Mouse (Mus musculus): Measurements from ENCODE around the gene Ezr. TPM values are rescaled to one million over a fixed set of nuclear protein-coding genes. Genes with fewer than 3 reads are reported as not detected.

Ezr gene
- polyA plus RNA-seq, 1 experiment from 2014 or later = 55.6 TPM

DNA sequence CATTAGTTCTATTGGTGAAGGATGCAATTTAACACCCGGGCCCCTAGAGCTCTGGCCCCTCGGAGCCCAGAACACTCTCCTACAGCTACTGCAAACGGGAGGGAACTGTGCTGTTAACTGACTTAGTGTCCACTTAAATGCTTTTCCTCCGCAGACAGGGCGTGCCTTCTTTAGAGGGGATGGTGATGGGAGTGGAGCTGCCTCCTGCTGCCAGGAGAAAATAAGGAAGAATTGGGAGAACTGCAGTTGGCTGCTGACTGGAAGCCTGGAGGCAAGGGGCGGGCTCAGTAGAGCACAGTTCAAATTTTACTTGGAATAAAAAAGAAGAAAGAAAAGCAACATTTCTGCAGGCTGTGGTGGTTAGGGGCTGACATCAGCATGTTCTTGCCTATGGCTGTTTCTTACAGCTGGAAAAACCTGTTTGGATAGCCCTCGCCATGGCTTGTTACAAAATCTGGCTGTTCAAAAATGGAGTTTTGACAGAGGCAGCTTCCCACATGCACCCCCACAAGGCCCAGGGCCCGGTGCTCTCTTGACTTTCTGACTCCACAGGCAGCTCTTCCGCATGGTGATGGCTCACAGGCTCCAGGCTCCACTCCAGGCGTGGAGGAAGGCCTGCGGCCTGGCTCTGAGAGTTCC is 31.2 kb downstream of the Ezr start:
- Histone ChIP-seq H3K9me3 (replicated peaks) (no peaks in the 10 kb centered on the region), H3K4me1 (replicated peaks) (no peaks in the 10 kb centered on the region), H3K36me3 (peaks cover 95% of the 10 kb centered on the region), H3K4me3 (replicated peaks) (no peak overlapping the region), H3K27ac (no peak overlapping the region), H3K27me3 (no peaks in the 10 kb centered on the region), H3K4me2 (no peak overlapping the region), H3K9ac (no peak overlapping the region)
- DNase-seq = no peak
- WGBS (ENCODE audit: insufficient replicate concordance) = 80% methylated on average over 11 of the region's 11 CpGs
- no peak for ATAC-seq (ENCODE audit: low read depth)

DNA sequence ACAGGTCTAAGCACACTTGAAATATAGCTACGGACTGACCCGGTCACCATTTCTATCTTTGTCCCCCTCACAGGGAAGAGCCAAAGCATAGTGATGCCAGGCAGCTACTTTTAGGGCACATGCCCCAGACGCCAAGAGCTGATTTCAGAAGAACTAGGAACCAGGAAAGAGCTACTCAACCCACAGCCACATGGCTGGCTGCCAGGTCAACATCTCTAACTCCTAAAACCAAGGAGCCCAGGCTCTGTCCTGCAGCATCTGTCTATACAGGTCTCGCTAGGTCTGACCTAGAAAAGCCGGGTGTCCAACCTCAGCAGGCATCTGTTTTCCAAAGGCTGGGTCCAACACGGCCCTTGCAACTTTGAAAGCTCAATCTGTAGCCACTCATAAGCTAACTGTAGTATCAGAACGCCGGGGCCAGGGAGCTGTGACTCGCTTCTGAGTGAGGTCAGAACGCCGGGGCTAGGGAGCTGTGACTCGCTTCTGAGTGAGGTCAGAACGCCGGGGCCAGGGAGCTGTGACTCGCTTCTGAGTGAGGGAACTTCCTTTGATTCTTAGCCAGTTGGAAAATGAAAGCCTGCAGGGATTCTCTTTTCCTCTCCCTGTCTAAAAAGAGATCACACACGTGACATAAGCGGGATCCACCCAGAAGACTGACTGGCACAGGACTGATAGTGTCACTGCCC is 33.7 kb downstream of the Ezr start:
- 77% methylated on average over 17 of the region's 17 CpGs for WGBS (ENCODE audit: insufficient replicate concordance)
- Histone ChIP-seq H3K27ac (no peak overlapping the region), H3K4me3 (replicated peaks) (no peak overlapping the region), H3K4me1 (replicated peaks) (peaks cover 9% of the 10 kb centered on the region), H3K27me3 (no peaks in the 10 kb centered on the region), H3K9ac (no peak overlapping the region), H3K36me3 (peaks cover 96% of the 10 kb centered on the region), H3K9me3 (replicated peaks) (no peaks in the 10 kb centered on the region), H3K4me2 (no peak overlapping the region)
- DNase-seq = no peak
- ATAC-seq (ENCODE audit: low read depth) = no peak

- DNase-seq (no peak), ATAC-seq (ENCODE audit: low read depth) (no peak)
- no peak overlapping the region for H3K4me3 ChIP-seq (replicated peaks)
- no peak overlapping the region for H3K9ac ChIP-seq
- WGBS (ENCODE audit: insufficient replicate concordance) = 82% methylated on average over 7 of the region's 7 CpGs
- no peaks in the 10 kb centered on the region for H3K27me3 ChIP-seq
- peaks cover 24% of the 10 kb centered on the region for H3K4me1 ChIP-seq (replicated peaks)
- no peaks in the 10 kb centered on the region for H3K9me3 ChIP-seq (replicated peaks)
- H3K36me3 ChIP-seq = peaks cover 96% of the 10 kb centered on the region
- H3K4me2 ChIP-seq = no peak overlapping the region
- no peak overlapping the region for H3K27ac ChIP-seq
These were observed 35.1 kb downstream of the Ezr start for GRCm38 (mm10) chr17:6747478-6747877.

GRCm38 (mm10) chr17:6746452-6747231 is 35.9 kb downstream of the Ezr start:
- Histone ChIP-seq H3K9me3 (replicated peaks) (no peaks in the 10 kb centered on the region), H3K4me3 (replicated peaks) (no peak overlapping the region), H3K4me1 (replicated peaks) (peaks cover 29% of the 10 kb centered on the region), H3K36me3 (peaks cover 96% of the 10 kb centered on the region), H3K4me2 (no peak overlapping the region), H3K9ac (no peak overlapping the region), H3K27me3 (no peaks in the 10 kb centered on the region), H3K27ac (no peak overlapping the region)
- WGBS (ENCODE audit: insufficient replicate concordance) = 66% methylated on average over 9 of the region's 9 CpGs
- DNase-seq (no peak), ATAC-seq (ENCODE audit: low read depth) (no peak)

GRCm38 (mm10) chr17:6745975-6746374 is 36.6 kb downstream of the Ezr start:
- no peaks in the 10 kb centered on the region for H3K9me3 ChIP-seq (replicated peaks)
- H3K27ac ChIP-seq = no peak overlapping the region
- H3K36me3 ChIP-seq = peaks cover 96% of the 10 kb centered on the region
- WGBS (ENCODE audit: insufficient replicate concordance) = 79% methylated on average over 9 of the region's 9 CpGs
- H3K4me2 ChIP-seq = no peak overlapping the region
- peaks cover 30% of the 10 kb centered on the region for H3K4me1 ChIP-seq (replicated peaks)
- DNase-seq = no peak
- no peak for ATAC-seq (ENCODE audit: low read depth)
- H3K4me3 ChIP-seq (replicated peaks) = no peak overlapping the region
- H3K27me3 ChIP-seq = no peaks in the 10 kb centered on the region
- no peak overlapping the region for H3K9ac ChIP-seq

- Histone ChIP-seq H3K27me3 (no peaks in the 10 kb centered on the region), H3K4me3 (replicated peaks) (no peak overlapping the region), H3K9me3 (replicated peaks) (no peaks in the 10 kb centered on the region), H3K4me1 (replicated peaks) (peaks cover 30% of the 10 kb centered on the region), H3K4me2 (no peak overlapping the region), H3K36me3 (peaks cover 97% of the 10 kb centered on the region), H3K9ac (no peak overlapping the region), H3K27ac (no peak overlapping the region)
- WGBS (ENCODE audit: insufficient replicate concordance) = 73% methylated on average over 5 of the region's 5 CpGs
- ATAC-seq (ENCODE audit: low read depth) (no peak), DNase-seq (no peak)
These were observed 37.1 kb downstream of the Ezr start for GRCm38 (mm10) chr17:6745503-6745902.

DNA sequence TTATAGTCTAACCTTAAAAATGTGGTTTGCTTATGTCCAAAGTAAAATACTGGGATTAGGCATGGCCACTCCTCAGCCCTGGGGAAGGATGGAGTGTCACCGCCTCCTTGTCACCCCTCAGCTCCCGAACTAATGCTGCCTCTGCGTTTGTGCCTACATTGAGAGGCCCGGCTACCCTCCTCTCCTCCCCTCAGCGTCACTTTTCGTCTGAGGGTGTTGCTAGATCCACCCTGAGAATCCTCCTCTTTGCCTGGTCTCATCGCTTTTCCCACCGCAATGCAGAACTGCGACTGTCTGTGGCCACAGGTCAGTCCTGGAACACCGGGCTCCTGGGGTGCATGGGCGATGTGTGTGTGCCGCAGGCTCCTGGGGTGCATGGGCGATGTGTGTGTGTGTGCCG is 37.7 kb downstream of the Ezr start:
- no peaks in the 10 kb centered on the region for H3K9me3 ChIP-seq (replicated peaks)
- H3K27me3 ChIP-seq = no peaks in the 10 kb centered on the region
- peaks cover 99% of the 10 kb centered on the region for H3K36me3 ChIP-seq
- H3K4me3 ChIP-seq (replicated peaks) = no peak overlapping the region
- H3K4me2 ChIP-seq = no peak overlapping the region
- no peak overlapping the region for H3K9ac ChIP-seq
- ATAC-seq (ENCODE audit: low read depth) = no peak
- WGBS (ENCODE audit: insufficient replicate concordance) = 86% methylated on average over 14 of the region's 14 CpGs
- H3K27ac ChIP-seq = no peak overlapping the region
- H3K4me1 ChIP-seq (replicated peaks) = peaks cover 30% of the 10 kb centered on the region
- DNase-seq = no peak

DNA sequence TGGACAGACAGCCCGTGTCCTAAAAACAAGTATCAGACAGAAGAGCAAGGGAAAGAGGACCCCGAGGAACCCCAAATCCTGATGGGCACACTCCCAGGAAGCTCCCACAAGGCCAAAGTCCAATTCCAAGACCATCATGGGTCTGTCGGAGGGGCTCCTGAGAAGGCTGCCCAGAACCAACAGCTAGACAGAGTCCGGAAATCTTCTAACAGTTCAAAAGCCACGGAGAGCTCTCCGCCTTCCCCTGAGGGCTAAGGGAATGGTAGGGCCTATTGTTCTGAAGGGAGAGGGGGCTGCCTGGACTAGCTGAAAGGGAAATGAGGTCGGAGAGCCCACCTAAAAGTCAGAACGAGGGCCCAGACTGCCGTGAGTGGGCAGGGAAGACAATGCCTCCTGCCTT is 38.2 kb downstream of the Ezr start:
- DNase-seq = no peak
- H3K4me1 ChIP-seq (replicated peaks) = peaks cover 30% of the 10 kb centered on the region
- 54% methylated on average over 9 of the region's 9 CpGs for WGBS (ENCODE audit: insufficient replicate concordance)

GRCm38 (mm10) chr17:6743787-6744239 is 38.8 kb downstream of the Ezr start:
- no peak overlapping the region for H3K27ac ChIP-seq
- no peak overlapping the region for H3K9ac ChIP-seq
- ATAC-seq (ENCODE audit: low read depth) (no peak), DNase-seq (no peak)
- H3K4me3 ChIP-seq (replicated peaks) = no peak overlapping the region
- no peaks in the 10 kb centered on the region for H3K27me3 ChIP-seq
- peaks cover 30% of the 10 kb centered on the region for H3K4me1 ChIP-seq (replicated peaks)
- 33% methylated on average over 11 of the region's 11 CpGs for WGBS (ENCODE audit: insufficient replicate concordance)
- no peak overlapping the region for H3K4me2 ChIP-seq
- no peaks in the 10 kb centered on the region for H3K9me3 ChIP-seq (replicated peaks)
- peaks cover 100% of the 10 kb centered on the region for H3K36me3 ChIP-seq

More for the DNA sequence above, 38.2 kb downstream of the Ezr start:
- H3K4me2 ChIP-seq = no peak overlapping the region
- H3K36me3 ChIP-seq = peaks cover 100% of the 10 kb centered on the region
- H3K9me3 ChIP-seq (replicated peaks) = no peaks in the 10 kb centered on the region
- ATAC-seq (ENCODE audit: low read depth) = no peak
- no peak overlapping the region for H3K27ac ChIP-seq
- no peaks in the 10 kb centered on the region for H3K27me3 ChIP-seq
- no peak overlapping the region for H3K4me3 ChIP-seq (replicated peaks)
- H3K9ac ChIP-seq = no peak overlapping the region

DNA sequence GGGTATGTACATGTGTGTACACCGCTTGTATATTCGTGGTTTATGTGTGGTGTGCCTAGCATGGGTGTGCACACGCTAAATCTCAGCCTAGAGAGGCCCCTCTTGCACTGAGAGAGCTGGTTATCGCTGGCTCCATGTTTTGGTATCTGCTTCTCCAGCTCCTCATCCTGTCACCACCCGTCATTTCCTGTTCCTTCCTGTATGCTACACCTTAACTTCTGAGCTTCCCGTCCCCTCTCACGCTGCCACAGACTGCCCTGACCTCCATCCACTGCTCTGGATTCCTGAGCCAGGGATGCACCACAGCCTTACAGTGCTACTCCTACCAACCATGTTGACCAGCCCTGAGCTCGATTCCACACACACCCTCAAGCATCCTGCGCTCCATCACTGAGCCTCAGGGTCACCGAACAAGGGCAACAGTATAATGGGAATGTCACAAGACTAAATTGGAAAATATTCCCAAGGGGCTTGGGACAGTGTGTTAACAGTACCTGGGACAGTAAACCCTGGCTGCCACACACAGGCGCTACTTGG is 39.5 kb downstream of the Ezr start:
- no peak overlapping the region for H3K4me3 ChIP-seq (replicated peaks)
- H3K9me3 ChIP-seq (replicated peaks) = no peaks in the 10 kb centered on the region
- no peak overlapping the region for H3K9ac ChIP-seq
- ATAC-seq (ENCODE audit: low read depth) (no peak; the same call in 1 of the 2 replicates), DNase-seq (no peak)
- H3K27ac ChIP-seq = no peak overlapping the region
- 61% methylated on average over 11 of the region's 11 CpGs for WGBS (ENCODE audit: insufficient replicate concordance)
- peaks cover 100% of the 10 kb centered on the region for H3K36me3 ChIP-seq
- peaks cover 30% of the 10 kb centered on the region for H3K4me1 ChIP-seq (replicated peaks)
- H3K4me2 ChIP-seq = no peak overlapping the region
- no peaks in the 10 kb centered on the region for H3K27me3 ChIP-seq

Data from liver, embryonic 13.5 days (tissue).